Mouse (Mus musculus) CH12.LX (cell line): ENCODE measurements around the gene Pdcd4. TPM values are rescaled to one million over a fixed set of nuclear protein-coding genes. Genes with fewer than 3 reads are reported as not detected.

Source experiments
- DNase-seq: peaks from one replicate; pipeline ENCODE4 v3.0.0-alpha.2; 2013; ENCODE audit errors: extremely low read depth
- H3K27ac ChIP-seq: 2 replicates; pipeline ENCODE4 v1.5.1; 2012; ENCODE audit warnings: low read depth, mild to moderate bottlenecking, control low read depth, moderate library complexity; ENCODE audit not compliant: insufficient read depth
- H3K27me3 ChIP-seq: replicated peaks from 2 replicates; pipeline ENCODE3; 2012; ENCODE audit warnings: inconsistent platforms
- H3K36me3 ChIP-seq, 2 experiments: replicated peaks in 1 of 2; 2 replicates each; pipeline versions ENCODE3 to v1.6.1; 2012; ENCODE audit warnings: inconsistent platforms in 1 of 2, low read length in 1 of 2, mild to moderate bottlenecking in 1 of 2, mixed read lengths in 1 of 2, moderate library complexity in 1 of 2; ENCODE audit not compliant: control insufficient read depth in 1 of 2, insufficient read depth in 1 of 2
- H3K4me1 ChIP-seq, 2 experiments: 2 replicates each; pipeline ENCODE4 v1.6.1; 2012; ENCODE audit warnings: inconsistent platforms in 1 of 2, moderate library complexity in 1 of 2; ENCODE audit not compliant: insufficient read depth in 2 of 2, control insufficient read depth in 1 of 2
- H3K4me2 ChIP-seq: 2 replicates; pipeline ENCODE4 v1.6.1; 2012; ENCODE audit warnings: low read depth, mild to moderate bottlenecking, control low read depth; ENCODE audit not compliant: poor library complexity, insufficient read depth, severe bottlenecking
- H3K4me3 ChIP-seq, 3 experiments: fragments of 150-350 bp in 1 of 3; sonication (generic) in 1 of 3; replicated peaks in 1 of 3; 2 replicates each; pipeline versions ENCODE3 to v1.5.1; 2011 to 2012; ENCODE audit warnings: low read depth in 2 of 3, low read length in 2 of 3, mild to moderate bottlenecking in 2 of 3, moderate library complexity in 2 of 3, control low read depth in 1 of 3, improper control_type of control experiment in 1 of 3, inconsistent platforms in 1 of 3, mixed read lengths in 1 of 3; ENCODE audit not compliant: poor library complexity in 1 of 3
- H3K79me2 ChIP-seq: replicated peaks from 2 replicates; pipeline ENCODE4 v1.6.1; 2012; ENCODE audit warnings: mild to moderate bottlenecking, moderate library complexity; ENCODE audit not compliant: control insufficient read depth, poor library complexity, insufficient read depth, severe bottlenecking; ENCODE audit errors: extremely low read depth
- H3K9ac ChIP-seq: 2 replicates; pipeline ENCODE4 v1.6.1; 2012; ENCODE audit warnings: low read depth, mild to moderate bottlenecking, control low read depth, moderate library complexity; ENCODE audit not compliant: insufficient read depth
- H3K9me3 ChIP-seq: replicated peaks from 2 replicates; pipeline ENCODE3; 2012; ENCODE audit warnings: low read length, inconsistent platforms, mixed read lengths
- BHLHE40 ChIP-seq: IDR thresholded peaks from 2 replicates; pipeline ENCODE4 v1.6.1; 2011; ENCODE audit warnings: mild to moderate bottlenecking, low read depth, low read length, improper control_type of control experiment
- CHD1 ChIP-seq: IDR thresholded peaks from 2 replicates; pipeline ENCODE4 v1.6.1; 2012; ENCODE audit warnings: low read depth, low read length, improper control_type of control experiment, inconsistent platforms
- ELF1 ChIP-seq: IDR thresholded peaks from 2 replicates; pipeline ENCODE4 v1.6.1; 2014; ENCODE audit warnings: low read depth, mild to moderate bottlenecking, inconsistent platforms, low read length, improper control_type of control experiment
- GABPA ChIP-seq: IDR thresholded peaks from 2 replicates; pipeline ENCODE4 v1.6.1; 2012; ENCODE audit warnings: low read depth, low read length, improper control_type of control experiment, inconsistent platforms; ENCODE audit not compliant: insufficient replicate concordance
- HCFC1 ChIP-seq: IDR thresholded peaks from 2 replicates; pipeline ENCODE4 v1.6.1; 2012; ENCODE audit warnings: low read depth, mild to moderate bottlenecking, inconsistent platforms, low read length, improper control_type of control experiment
- JUND ChIP-seq: conservative IDR thresholded peaks from 2 replicates; pipeline ENCODE4 v1.6.1; 2011; ENCODE audit warnings: low read depth, low read length, improper control_type of control experiment
- MAZ ChIP-seq: IDR thresholded peaks from 2 replicates; pipeline ENCODE4 v1.6.1; 2012; ENCODE audit warnings: low read depth, mild to moderate bottlenecking, inconsistent platforms, low read length, improper control_type of control experiment, moderate library complexity
- MXI1 ChIP-seq: IDR thresholded peaks from 2 replicates; pipeline ENCODE4 v1.6.1; 2011; ENCODE audit warnings: mild to moderate bottlenecking, low read depth, low read length, improper control_type of control experiment
- MYC ChIP-seq: IDR thresholded peaks from 2 replicates; pipeline ENCODE4 v1.6.1; 2011; ENCODE audit warnings: low read depth, mild to moderate bottlenecking, improper control_type of control experiment, low read length
- NELFE ChIP-seq: IDR thresholded peaks from 2 replicates; pipeline ENCODE4 v1.6.1; 2011; ENCODE audit warnings: low read depth, low read length, improper control_type of control experiment
- POLR2A ChIP-seq: IDR thresholded peaks from 2 replicates; pipeline ENCODE4 v1.6.1; 2011; ENCODE audit warnings: low read depth, mild to moderate bottlenecking, improper control_type of control experiment, low read length
- POLR2AphosphoS2 ChIP-seq: IDR thresholded peaks from 2 replicates; pipeline ENCODE4 v1.6.1; 2011; ENCODE audit warnings: low read depth, low read length, improper control_type of control experiment
- RCOR1 ChIP-seq: conservative IDR thresholded peaks from 2 replicates; pipeline ENCODE4 v1.6.1; 2012; ENCODE audit warnings: low read depth, mild to moderate bottlenecking, inconsistent platforms, low read length, improper control_type of control experiment
- SIN3A ChIP-seq: IDR thresholded peaks from 2 replicates; pipeline ENCODE4 v1.6.1; 2012; ENCODE audit warnings: low read length, improper control_type of control experiment, inconsistent platforms
- SMC3 ChIP-seq: IDR thresholded peaks from 2 replicates; pipeline ENCODE4 v1.6.1; 2011; ENCODE audit warnings: low read depth, low read length, improper control_type of control experiment
- TBP ChIP-seq: conservative IDR thresholded peaks from 2 replicates; pipeline ENCODE4 v1.6.1; 2011; ENCODE audit warnings: low read depth, low read length, improper control_type of control experiment
- TCF12 ChIP-seq: IDR thresholded peaks from 2 replicates; pipeline ENCODE4 v1.6.1; 2014; ENCODE audit warnings: low read depth, mild to moderate bottlenecking, inconsistent platforms, low read length, improper control_type of control experiment
- UBTF ChIP-seq: IDR thresholded peaks from 2 replicates; pipeline ENCODE4 v1.6.1; 2012; ENCODE audit warnings: low read depth, mild to moderate bottlenecking, inconsistent platforms, low read length, improper control_type of control experiment, moderate library complexity
- USF1 ChIP-seq: IDR thresholded peaks from 2 replicates; pipeline ENCODE4 v1.6.1; 2014; ENCODE audit warnings: low read depth, mild to moderate bottlenecking, inconsistent platforms, low read length, improper control_type of control experiment
- ZC3H11A ChIP-seq: IDR thresholded peaks from 2 replicates; pipeline ENCODE4 v1.6.1; 2012; ENCODE audit warnings: low read depth, mild to moderate bottlenecking, inconsistent platforms, low read length, improper control_type of control experiment
- ZKSCAN1 ChIP-seq: IDR thresholded peaks from 2 replicates; pipeline ENCODE4 v1.6.1; 2012; ENCODE audit warnings: low read depth, inconsistent platforms, low read length, improper control_type of control experiment, borderline replicate concordance
- ZMIZ1 ChIP-seq: IDR thresholded peaks from 2 replicates; pipeline ENCODE4 v1.6.1; 2012; ENCODE audit warnings: low read depth, mild to moderate bottlenecking, inconsistent platforms, low read length, improper control_type of control experiment
- ZNF384 ChIP-seq: IDR thresholded peaks from 2 replicates; pipeline ENCODE4 v1.6.1; 2012; ENCODE audit warnings: low read depth, low read length, improper control_type of control experiment, inconsistent platforms
- dilution Hi-C: fragments of 300-500 bp; cut with MboI; formaldehyde crosslinking; loops from 2 replicates; pipeline ENCODE4 v1.14.3; 2020; ENCODE audit warnings: low sequenced_read_pairs; ENCODE audit not compliant: extremely low pct_unique_long_range_greater_than_20kb, extremely low pct_ligation_motif_present
- in situ Hi-C: fragments of 300-500 bp; cut with MboI; formaldehyde crosslinking; loops from 3 replicates; pipeline ENCODE4 v1.14.3; 2019; ENCODE audit warnings: low sequenced_read_pairs, low pct_ligation_motif_present, low pct_unique_long_range_greater_than_20kb, mixed read lengths
- polyA plus RNA-seq: library from polyadenylated mRNA; unstranded; fragments of >175 nt; gene quantifications from 2 replicates; pipeline ENCODE4 v1.2.1, GENCODE M21; 2012; ENCODE audit warnings: low read depth; ENCODE audit not compliant: insufficient read length
- total RNA-seq, 2 experiments: library from RNA; depleted of rRNA; stranded (reverse); fragments of 300-350 nt in 1 of 2; fragments of >200 nt in 1 of 2; gene quantifications; 2 replicates each; pipeline ENCODE4 v1.2.3; 2012 to 2014

The Pdcd4 gene
- total and polyA plus RNA-seq, 3 experiments = 24.4 to 39.0 (median 26.3) TPM

GRCm38 (mm10) chr19:53941139-53941538 is 49.1 kb downstream of the Pdcd4 start:
- in situ Hi-C loops = no loop called here

GRCm38 (mm10) chr19:53942342-53942741 is 50.3 kb downstream of the Pdcd4 start:
- H3K9ac ChIP-seq = no peak overlapping the region
- H3K36me3 ChIP-seq = peaks cover 8 to 36% of the 10 kb centered on the region in 2 experiments
- peaks cover 2 to 16% of the 10 kb centered on the region in 2 experiments; a peak in 2 of 4 replicates for H3K4me1 ChIP-seq

More at GRCm38 (mm10) chr19:53941139-53941538, 49.1 kb downstream of the Pdcd4 start:
- H3K9ac ChIP-seq = no peak overlapping the region
- H3K27ac ChIP-seq = no peak overlapping the region
- H3K36me3 ChIP-seq = peaks cover 8 to 40% of the 10 kb centered on the region in 2 experiments
- H3K4me3 ChIP-seq = no peak overlapping the region
- H3K4me1 ChIP-seq = peaks cover 2 to 15% of the 10 kb centered on the region in 2 experiments; a peak in 2 of 4 replicates
- peaks cover 6% of the 10 kb centered on the region for H3K79me2 ChIP-seq
- H3K4me2 ChIP-seq = no peak overlapping the region
- H3K9me3 ChIP-seq = no peaks in the 10 kb centered on the region
- dilution Hi-C loops = no loop called here
- no peak for TF ChIP-seq USF1
- no peak for TF ChIP-seq CHD1
- TF ChIP-seq MYC = no peak
- no peak for TF ChIP-seq POLR2A
- H3K27me3 ChIP-seq = no peaks in the 10 kb centered on the region
- no peak for DNase-seq

GRCm38 (mm10) chr19:53943802-53944785 is 52.1 kb downstream of the Pdcd4 start, which contains the start of the genes Shoc2 and Bbip1:
Shoc2 (plus strand) TSS chr19:53944306.
Bbip1 (minus strand) TSS chr19:53944627.
- H3K4me1 ChIP-seq = peaks cover 2 to 16% of the 10 kb centered on the region in 2 experiments; a peak in 2 of 4 replicates
- peaks cover 15% of the 10 kb centered on the region for H3K79me2 ChIP-seq
- dilution Hi-C loops (no loop called here), in situ Hi-C loops (no loop called here)
- no peaks in the 10 kb centered on the region for H3K27me3 ChIP-seq
- no peaks in the 10 kb centered on the region for H3K9me3 ChIP-seq
- H3K9ac ChIP-seq = peak within 1 kb of the TSS; percentile 96
- peak within 1 kb of the TSS; percentile 85 for H3K4me2 ChIP-seq
- H3K4me3 ChIP-seq = peak within 1 kb of the TSS; percentile 79 to 87 (median 83)
- DNase-seq = peak; percentile 99
- H3K36me3 ChIP-seq = peaks cover 3 to 25% of the 10 kb centered on the region in 2 experiments
- peak within 1 kb of the TSS; percentile 92 for H3K27ac ChIP-seq
- TF ChIP-seq JUND = no peak
- TF ChIP-seq HCFC1 = peak; percentile 94
- TF ChIP-seq SMC3 = peak; percentile 14; the same call in 1 of the 2 replicates
- TF ChIP-seq USF1 = no peak
- peak; percentile 83 for TF ChIP-seq ELF1
- peak; percentile 36; the same call in 1 of the 2 replicates for TF ChIP-seq GABPA
- no peak; the same call in 1 of the 2 replicates for TF ChIP-seq RCOR1
- TF ChIP-seq TCF12 = peak; percentile 67; the same call in 1 of the 2 replicates
- no peak for TF ChIP-seq ZC3H11A
- no peak; the same call in 1 of the 2 replicates for TF ChIP-seq UBTF
- no peak for TF ChIP-seq TBP
- peak; percentile 73 for TF ChIP-seq MXI1
- peak; percentile 75 for TF ChIP-seq SIN3A
- no peak for TF ChIP-seq ZKSCAN1
- peak; percentile 85; the same call in 1 of the 2 replicates for TF ChIP-seq CHD1
- TF ChIP-seq BHLHE40 = peak; percentile 28
- TF ChIP-seq POLR2A = peak; percentile 87

More at GRCm38 (mm10) chr19:53942342-53942741, 50.3 kb downstream of the Pdcd4 start:
- no peak for TF ChIP-seq TBP
- no peak for TF ChIP-seq POLR2A
- no peak for TF ChIP-seq ZKSCAN1
- TF ChIP-seq TCF12 = no peak
- no peak for TF ChIP-seq MYC
- TF ChIP-seq ZNF384 = no peak
- no peak for TF ChIP-seq NELFE
- TF ChIP-seq POLR2AphosphoS2 = no peak
- TF ChIP-seq USF1 = no peak
- TF ChIP-seq HCFC1 = no peak
- TF ChIP-seq ZMIZ1 = no peak
- no peak for TF ChIP-seq MAZ
- TF ChIP-seq, all 38 proteins: peak for 0
- Histone ChIP-seq H3K4me3 (no peak overlapping the region), H3K9me3 (no peaks in the 10 kb centered on the region), H3K4me2 (no peak overlapping the region), H3K27me3 (no peaks in the 10 kb centered on the region), H3K79me2 (peaks cover 13% of the 10 kb centered on the region), H3K27ac (no peak overlapping the region)
- dilution Hi-C loops (no loop called here), in situ Hi-C loops (no loop called here)
- no peak for DNase-seq
